Mouse (Mus musculus) retina, embryonic 14.5 days (tissue): Measurements from ENCODE around the gene Gp1bb.

Experiments used
- DNase-seq: peaks from one replicate; pipeline ENCODE4 v3.0.0-alpha.2; 2015; ENCODE audit warnings: low spot score

Gp1bb gene

DNA sequence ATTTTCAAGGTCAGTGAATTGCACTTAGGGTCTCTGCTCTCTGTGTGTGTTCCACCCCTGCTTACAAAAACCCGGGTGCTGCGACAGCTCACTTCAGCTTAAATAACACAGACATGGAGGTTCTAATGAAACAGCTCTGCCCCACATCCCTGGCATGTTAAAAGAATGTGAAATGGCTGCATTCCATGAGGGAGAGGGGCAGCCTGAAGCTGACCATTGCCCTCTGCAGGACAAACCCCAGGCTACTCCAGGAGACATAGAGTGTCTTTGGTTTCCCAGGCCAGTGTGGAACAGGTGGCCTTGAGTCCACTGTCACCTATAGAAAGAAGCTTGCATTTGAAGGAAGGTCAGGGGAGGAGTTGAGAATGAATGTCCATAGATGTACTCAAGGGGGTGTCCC lies 41.8 kb downstream of the Gp1bb start:
- no peak for DNase-seq

DNA sequence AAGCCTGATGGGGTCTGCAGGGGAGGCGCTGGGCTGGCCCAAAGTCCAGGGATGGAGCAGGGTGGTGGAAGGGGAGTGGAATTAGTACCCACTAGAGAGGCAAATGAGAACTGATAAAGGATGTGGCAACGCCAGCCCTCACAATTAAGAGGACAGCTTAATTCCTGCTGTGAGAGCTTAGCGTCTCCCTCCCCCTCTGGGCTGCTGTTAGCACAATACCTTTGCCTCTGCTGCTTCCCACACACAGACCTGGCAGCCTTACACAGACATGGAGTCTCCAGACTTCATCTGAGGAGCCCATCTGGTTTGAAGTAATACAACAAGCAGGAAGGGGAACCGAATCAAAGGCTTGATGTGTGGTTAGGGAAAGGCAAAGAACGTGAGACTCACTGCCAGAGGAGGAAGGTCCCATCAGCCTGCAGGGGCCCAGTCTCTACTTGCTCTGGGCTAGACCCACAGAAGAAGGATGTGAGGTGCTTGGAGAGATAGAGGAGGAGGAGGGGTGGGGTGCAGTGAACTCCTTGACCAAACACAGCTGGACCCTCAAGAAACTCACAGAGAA lies 44.5 kb downstream of the Gp1bb start:
- no peak for DNase-seq

DNA sequence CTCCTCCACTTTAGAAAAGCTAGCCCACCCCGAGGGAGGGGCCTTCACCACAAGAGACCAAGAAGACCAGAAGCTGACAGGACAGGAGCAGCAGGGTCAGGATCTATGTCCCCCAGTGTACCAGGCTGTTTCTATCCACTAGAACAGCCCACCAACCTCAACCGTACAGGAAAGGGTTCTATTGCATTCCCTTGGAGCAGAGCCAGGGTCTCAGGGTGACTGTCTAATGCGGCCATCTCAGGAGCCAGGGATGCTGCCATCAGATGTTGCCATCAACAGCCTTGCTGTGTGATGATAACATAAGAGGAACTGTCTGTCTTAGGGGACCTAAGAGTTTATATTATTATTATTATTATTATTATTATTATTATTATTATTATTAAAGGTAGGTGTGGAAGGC lies 45.1 kb downstream of the Gp1bb start:
- no peak for DNase-seq

DNA sequence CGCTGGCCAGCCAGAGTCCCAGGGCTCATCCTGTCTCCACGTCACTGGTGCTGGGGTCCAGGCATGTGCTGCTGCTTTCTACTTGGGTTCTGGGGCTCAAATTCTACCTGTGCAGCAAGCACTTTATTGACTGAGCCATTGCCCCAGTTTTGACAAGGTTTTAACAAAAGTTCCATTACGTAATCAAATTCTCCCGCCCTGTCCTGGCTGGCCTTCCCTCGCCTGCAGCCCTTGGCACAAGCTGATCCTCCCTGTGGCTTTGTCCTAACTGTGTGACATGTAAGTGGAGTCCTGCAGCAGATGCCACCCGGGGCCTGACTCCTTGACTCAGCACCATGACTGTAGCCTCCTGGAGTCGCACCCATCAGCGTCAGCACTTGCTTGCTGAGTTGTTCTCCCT lies 48.0 kb downstream of the Gp1bb start:
- no peak for DNase-seq
